ENCODE assay signal across 8 mouse cellular contexts in genomic region chr15:82146770-82147610, GRCm38 (mm10). TPM values are rescaled to one million over a fixed set of nuclear protein-coding genes. Genes with fewer than 3 reads are reported as not detected.
DNase-seq lines count a peak whose midpoint lies in the region; ATAC-seq lines count a peak whose summit lies in the region.

TSS of gene Srebf2 (plus strand) at chr15:82147181.

- H3K4me3 ChIP-seq in brown adipose tissue, adult 24 weeks (ENCODE audit: insufficient read depth, low read depth, low read length) = peak within 1 kb of the TSS; percentile 92
- H3K4me3 ChIP-seq in heart, embryonic 13.5 days = peak within 1 kb of the TSS; percentile 92
- H3K4me3 ChIP-seq in liver, embryonic 12.5 days = peak within 1 kb of the TSS; percentile 95
- H3K4me3 ChIP-seq in stomach, embryonic 15.5 days (replicated peaks) = peak within 1 kb of the TSS; percentile 90

- peak; percentile 96 for ATAC-seq in heart, embryonic 13.5 days (ENCODE audit: extremely low read depth, insufficient number of reproducible peaks, low FRiP score, low TSS enrichment)
- ATAC-seq in liver, embryonic 12.5 days = peak; percentile 91
- ATAC-seq in stomach, embryonic 15.5 days (ENCODE audit: insufficient read depth, low FRiP score, low read depth) = peak; percentile 96

- H3K9me3 ChIP-seq in heart, embryonic 13.5 days = no peaks in the 10 kb centered on the region
- no peaks in the 10 kb centered on the region for H3K9me3 ChIP-seq in liver, embryonic 12.5 days (replicated peaks)
- no peaks in the 10 kb centered on the region for H3K9me3 ChIP-seq in stomach, embryonic 15.5 days

- peak within 1 kb of the TSS; percentile 89 for H3K9ac ChIP-seq in heart, embryonic 13.5 days
- peak within 1 kb of the TSS; percentile 99 for H3K9ac ChIP-seq in liver, embryonic 12.5 days
- H3K9ac ChIP-seq in stomach, embryonic 15.5 days = peak within 1 kb of the TSS; percentile 84

- no peaks in the 10 kb centered on the region for H3K4me1 ChIP-seq in brown adipose tissue, adult 24 weeks (ENCODE audit: control insufficient read depth, insufficient read depth, insufficient read length, low read length)
- H3K4me1 ChIP-seq in heart, embryonic 13.5 days = peaks cover 52% of the 10 kb centered on the region
- peaks cover 66% of the 10 kb centered on the region for H3K4me1 ChIP-seq in liver, embryonic 12.5 days
- peaks cover 24% of the 10 kb centered on the region for H3K4me1 ChIP-seq in stomach, embryonic 15.5 days

- under 1% methylated on average over 61 of the region's 79 CpGs for WGBS in heart, embryonic 13.5 days
- under 1% methylated on average over 77 of the region's 79 CpGs for WGBS in liver, embryonic 12.5 days (ENCODE audit: insufficient replicate concordance)
- WGBS in stomach, embryonic 15.5 days = under 1% methylated on average over 79 of the region's 79 CpGs

- H3K36me3 ChIP-seq in heart, embryonic 13.5 days = peaks cover 5% of the 10 kb centered on the region; the same call in 1 of the 2 replicates
- peaks cover 13% of the 10 kb centered on the region for H3K36me3 ChIP-seq in liver, embryonic 12.5 days
- H3K36me3 ChIP-seq in stomach, embryonic 15.5 days = no peaks in the 10 kb centered on the region

- peak; percentile 99 for DNase-seq in CD4-positive, CD25-positive, alpha-beta regulatory T cell, adult 2 months (ENCODE audit: low read depth, low spot score)
- peak; percentile 88 for DNase-seq in fat pad, adult 2 months (ENCODE audit: extremely low read depth, low read depth, low spot score)
- DNase-seq in kidney, postnatal 10 days = peak; percentile 99
- peak; percentile 95 to 98 for DNase-seq in natural killer cell, adult 2 months (ENCODE audit: low spot score in 2 of 2)

- no peaks in the 10 kb centered on the region for H3K27me3 ChIP-seq in heart, embryonic 13.5 days (replicated peaks)
- H3K27me3 ChIP-seq in liver, embryonic 12.5 days (replicated peaks) = no peaks in the 10 kb centered on the region
- no peaks in the 10 kb centered on the region for H3K27me3 ChIP-seq in stomach, embryonic 15.5 days (replicated peaks)

- H3K27ac ChIP-seq in brown adipose tissue, adult 24 weeks (replicated peaks; ENCODE audit: low read depth, low read length) = peak within 1 kb of the TSS; percentile 71
- peak within 1 kb of the TSS; percentile 95 for H3K27ac ChIP-seq in heart, embryonic 13.5 days (replicated peaks)
- peak within 1 kb of the TSS; percentile 92 for H3K27ac ChIP-seq in liver, embryonic 12.5 days
- H3K27ac ChIP-seq in stomach, embryonic 15.5 days = peak within 1 kb of the TSS; percentile 97

- H3K4me2 ChIP-seq in heart, embryonic 13.5 days = peak within 1 kb of the TSS; percentile 82
- peak within 1 kb of the TSS; percentile 82 for H3K4me2 ChIP-seq in liver, embryonic 12.5 days
- H3K4me2 ChIP-seq in stomach, embryonic 15.5 days = peak within 1 kb of the TSS; percentile 73

RNA-seq across cellular contexts. Expression of gene Srebf2, which starts in this region (rescaled TPM):
- polyA plus RNA-seq in brown adipose tissue, adult 24 weeks (2012; ENCODE audit: insufficient read depth, insufficient read length, missing spikeins) = 24.3 and 25.3 TPM in 2 replicates
- 89.4 and 92.6 TPM in 2 replicates for polyA plus RNA-seq in heart, embryonic 13.5 days (2015; fragmentation: Nextera tagmentation; extraction: Ambion mirVana)
- 96.9 and 99.4 TPM in 2 replicates for polyA plus RNA-seq in liver, embryonic 12.5 days (2016; fragmentation: Nextera tagmentation; extraction: Ambion mirVana)
- 152 and 167 TPM in 2 replicates for polyA plus RNA-seq in stomach, embryonic 15.5 days (2015; fragmentation: Nextera tagmentation; extraction: Ambion mirVana)

Comparison
In these comparisons a context has a peak if more than half of its experiments do, and no peak if none do; other contexts are left out.
1. Peak in every context shown above with its lines: DNase-seq, ATAC-seq, H3K4me3 ChIP-seq and H3K27ac ChIP-seq.